Mouse (Mus musculus) bone marrow, adult 2 months (tissue): ENCODE results near the gene Fam180a. TPM values are rescaled to one million over a fixed set of nuclear protein-coding genes. Genes with fewer than 3 reads are reported as not detected.
"Not testable (repeated sequence)": the region's sequence is repeated elsewhere in the genome, so short reads cannot be mapped to it uniquely, and the experiment has no call there.

Experiments used
- H3K27ac ChIP-seq: fragments of 200-500 bp; 2 replicates; pipeline ENCODE4 v1.5.1; 2012; ENCODE audit warnings: low read depth, mild to moderate bottlenecking, control low read depth, inconsistent platforms, low read length; ENCODE audit not compliant: control insufficient read depth, poor library complexity, insufficient read depth
- H3K4me1 ChIP-seq: fragments of 200-500 bp; 2 replicates; pipeline ENCODE4 v1.6.1; 2011; ENCODE audit warnings: low read length; ENCODE audit not compliant: control insufficient read depth, insufficient read depth
- H3K4me3 ChIP-seq: fragments of 200-500 bp; replicated peaks from 2 replicates; pipeline ENCODE3; 2011; ENCODE audit warnings: mild to moderate bottlenecking, low read depth, low read length, control low read depth; ENCODE audit not compliant: control insufficient read depth
- CTCF ChIP-seq: fragments of 200-500 bp; IDR thresholded peaks from 2 replicates; pipeline ENCODE4 v1.5.1; 2011; ENCODE audit warnings: low read length, control low read depth; ENCODE audit not compliant: control insufficient read depth, insufficient read depth
- POLR2A ChIP-seq: fragments of 200-500 bp; IDR thresholded peaks from 2 replicates; pipeline ENCODE4 v1.6.1; 2011; ENCODE audit warnings: low read depth, mild to moderate bottlenecking, control low read depth, low read length, borderline replicate concordance; ENCODE audit not compliant: control insufficient read depth
- WGBS: fragments of 180-500 bp; shearing (Covaris S2); methylation state at CpG from one replicate; pipeline ENCODE4 v1.1.7; 2018; 5-methylcytosine and 5-hydroxymethylcytosine counted together
- polyA plus RNA-seq: library from polyadenylated mRNA; stranded (reverse); fragments of >200 nt; gene quantifications from 2 replicates; pipeline ENCODE4 v1.2.4, GENCODE M21; 2011; ENCODE audit warnings: low replicate concordance; ENCODE audit not compliant: missing spikeins, insufficient read depth, insufficient read length

Fam180a gene
- 0.95 TPM in 1 of 2 replicates, not detected in the other for polyA plus RNA-seq

- WGBS: 30% methylated on average over 9 of the region's 9 CpGs
- H3K4me1 ChIP-seq: no peaks in the 10 kb centered on the region; the same call in 1 of the 2 replicates
- H3K27ac ChIP-seq: no peak within 1 kb of the TSS
- TF ChIP-seq POLR2A (no peak), CTCF (no peak)
- H3K4me3 ChIP-seq: no peak within 1 kb of the TSS
Observed at GRCm38 (mm10) chr6:35326111-35326515, at the start of gene Fam180a. Fam180a (minus strand) TSS chr6:35326141.

- WGBS: 89% methylated on average over 10 of the region's 10 CpGs
- no peak overlapping the region for H3K4me3 ChIP-seq
- no peak for TF ChIP-seq POLR2A
- TF ChIP-seq CTCF: no peak
Observed at GRCm38 (mm10) chr6:35374052-35374451, 48.1 kb upstream of the Fam180a start.

GRCm38 (mm10) chr6:35370356-35370755 is 44.4 kb upstream of the Fam180a start:
- Histone ChIP-seq H3K27ac (0 out of 2 replicates have a peak overlapping the region, but pooled peaks have one; percentile 13), H3K4me3 (no peak overlapping the region), H3K4me1 (peaks cover 2% of the 10 kb centered on the region; the same call in 1 of the 2 replicates)
- WGBS: 86% methylated on average over 7 of the region's 7 CpGs
- no peak for TF ChIP-seq CTCF
- TF ChIP-seq POLR2A: no peak

More at GRCm38 (mm10) chr6:35374052-35374451, 48.1 kb upstream of the Fam180a start:
- no peak overlapping the region for H3K27ac ChIP-seq
- peaks cover 2% of the 10 kb centered on the region; the same call in 1 of the 2 replicates for H3K4me1 ChIP-seq

- not testable (repeated sequence) for H3K4me1 ChIP-seq, H3K27ac ChIP-seq
- whole genome bisulfite sequencing: 27% methylated on average over 18 of the region's 18 CpGs
- peak overlapping the region; percentile 4 for H3K4me3 ChIP-seq
Observed at GRCm38 (mm10) chr6:35369578-35370282, 43.8 kb upstream of the Fam180a start.

DNA sequence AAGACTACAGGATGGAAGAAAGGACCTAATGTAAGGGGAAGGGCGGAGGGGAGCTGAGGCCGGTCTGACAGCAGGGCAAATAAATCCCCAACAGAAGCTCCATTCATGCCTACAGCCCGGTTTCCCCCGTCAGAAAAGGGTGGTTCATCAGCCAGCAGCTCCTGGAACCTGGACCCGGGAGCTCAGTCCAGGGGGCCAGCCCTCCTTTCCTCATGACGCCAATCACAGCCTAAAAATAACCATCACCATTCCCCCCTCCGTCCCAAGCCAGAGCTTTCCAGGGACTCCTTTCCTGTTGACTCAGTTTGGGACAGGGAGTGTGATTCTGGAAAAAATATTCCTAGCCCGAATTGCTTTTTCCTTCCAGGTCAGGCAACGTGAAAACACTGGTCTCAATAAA is 36.7 kb upstream of the Fam180a start:
- H3K4me3 ChIP-seq: no peak overlapping the region
- 70% methylated on average over 9 of the region's 9 CpGs for WGBS
- H3K4me1 ChIP-seq: no peaks in the 10 kb centered on the region
- TF ChIP-seq POLR2A (no peak), CTCF (no peak)
- H3K27ac ChIP-seq: no peak overlapping the region

DNA sequence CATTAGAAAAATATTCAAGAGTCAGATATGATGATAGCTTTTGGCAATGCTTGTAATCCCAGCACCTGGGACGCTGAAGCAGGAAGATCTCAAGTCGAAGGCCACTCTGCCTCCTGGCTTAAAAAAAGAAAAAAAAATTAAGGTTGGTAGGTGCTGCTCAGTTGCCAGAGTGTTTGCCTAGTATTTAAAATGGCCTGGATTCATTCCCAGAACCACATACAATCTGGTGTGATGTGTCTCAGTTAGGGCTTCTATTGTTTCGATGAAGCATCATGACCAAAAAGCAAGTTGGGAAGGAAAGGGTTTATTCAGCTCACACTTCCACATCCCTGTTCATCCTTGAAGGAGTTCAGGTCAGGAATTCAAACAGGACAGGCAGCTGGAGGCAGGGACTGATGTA is 29.4 kb upstream of the Fam180a start:
- H3K27ac ChIP-seq: no peak overlapping the region
- H3K4me3 ChIP-seq: no peak overlapping the region
- TF ChIP-seq POLR2A (no peak), CTCF (no peak)
- 82% methylated on average over 3 of the region's 3 CpGs for WGBS
- H3K4me1 ChIP-seq: peaks cover 3% of the 10 kb centered on the region; the same call in 1 of the 2 replicates

GRCm38 (mm10) chr6:35354622-35354998 is 28.7 kb upstream of the Fam180a start:
- WGBS: 89% methylated on average over 6 of the region's 6 CpGs
- TF ChIP-seq POLR2A: no peak
- no peak for TF ChIP-seq CTCF
- Histone ChIP-seq H3K27ac (no peak overlapping the region), H3K4me3 (no peak overlapping the region), H3K4me1 (peaks cover 3% of the 10 kb centered on the region; the same call in 1 of the 2 replicates)

- H3K4me3 ChIP-seq: no peak overlapping the region
- no peak for TF ChIP-seq CTCF
- TF ChIP-seq POLR2A: no peak
- 61% methylated on average over 18 of the region's 18 CpGs for WGBS
- no peak overlapping the region for H3K27ac ChIP-seq
- peaks cover 3% of the 10 kb centered on the region; the same call in 1 of the 2 replicates for H3K4me1 ChIP-seq
Observed at GRCm38 (mm10) chr6:35353846-35354621, 28.1 kb upstream of the Fam180a start.

DNA sequence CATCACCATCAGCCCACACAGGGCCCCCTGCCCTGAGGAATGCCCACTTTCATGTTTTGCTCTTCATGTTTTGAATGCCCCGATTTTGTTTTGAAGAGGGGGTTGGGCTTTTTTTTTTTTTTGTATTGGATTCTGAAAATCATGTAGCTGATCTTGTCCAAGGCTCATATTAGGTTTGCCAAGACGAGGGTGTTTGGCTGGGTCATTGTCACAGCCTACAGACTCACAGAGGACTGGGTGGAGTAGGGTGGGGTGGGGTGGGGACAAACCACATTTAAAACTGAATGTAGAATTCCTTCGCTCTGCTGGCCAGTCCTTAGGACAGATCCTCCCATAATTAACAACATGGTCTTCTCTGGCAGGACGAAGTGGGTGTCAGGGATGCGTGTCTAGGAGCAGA is 27.5 kb upstream of the Fam180a start:
- H3K4me1 ChIP-seq: peaks cover 3% of the 10 kb centered on the region; the same call in 1 of the 2 replicates
- no peak overlapping the region for H3K4me3 ChIP-seq
- TF ChIP-seq CTCF (no peak), POLR2A (no peak)
- WGBS: 66% methylated on average over 5 of the region's 5 CpGs
- no peak overlapping the region for H3K27ac ChIP-seq
